Mouse (Mus musculus): ENCODE data around the gene Farp1. TPM values are rescaled to one million over a fixed set of nuclear protein-coding genes. Genes with fewer than 3 reads are reported as not detected.
A peak's percentile ranks its signal among the peaks of the same experiment; 100 is the strongest.

Farp1 gene
- polyA plus RNA-seq, 1 experiment from 2014 or later = 19.1 TPM

- Histone ChIP-seq H3K36me3 (ENCODE audit: control insufficient read depth, insufficient read depth, low read length) (no peaks in the 10 kb centered on the region), H3K9me3 (ENCODE audit: control insufficient read depth, low read length) (peaks cover 9% of the 10 kb centered on the region; the same call in 1 of the 2 replicates), H3K27ac (replicated peaks in 1 of 2; ENCODE audit: control insufficient read depth in 1 of 2, insufficient read depth in 1 of 2, low read depth in 2 of 2, low read length in 2 of 2) (peak overlapping the region; percentile 28 to 46; a peak in 2 of 4 replicates), H3K4me3 (ENCODE audit: control insufficient read depth in 1 of 2, insufficient read depth in 1 of 2, low read depth in 1 of 2, low read length in 2 of 2) (no peak overlapping the region), H3K4me1 (ENCODE audit: control insufficient read depth in 2 of 2, insufficient read depth in 2 of 2, low read length in 2 of 2) (peaks cover 10 to 16% of the 10 kb centered on the region in 2 experiments), H3K4me2 (ENCODE audit: low read length) (no peak overlapping the region; the same call in 1 of the 2 replicates), H3K9ac (ENCODE audit: low read length) (no peak overlapping the region; the same call in 1 of the 2 replicates), H3K27me3 (ENCODE audit: control insufficient read depth, insufficient read depth, low read length) (no peaks in the 10 kb centered on the region)
- ATAC-seq (ENCODE audit: insufficient number of reproducible peaks, insufficient read depth, low FRiP score, low read depth) = no peak
- WGBS = 63% methylated on average over 13 of the region's 13 CpGs
Observed at GRCm38 (mm10) chr14:121191739-121192138, 156.7 kb downstream of the Farp1 start.

GRCm38 (mm10) chr14:121192394-121192793 lies 157.4 kb downstream of the Farp1 start:
- H3K4me3 ChIP-seq (ENCODE audit: control insufficient read depth in 1 of 2, insufficient read depth in 1 of 2, low read depth in 1 of 2, low read length in 2 of 2) = no peak overlapping the region
- peaks cover 10 to 16% of the 10 kb centered on the region in 2 experiments for H3K4me1 ChIP-seq (ENCODE audit: control insufficient read depth in 2 of 2, insufficient read depth in 2 of 2, low read length in 2 of 2)
- no peaks in the 10 kb centered on the region for H3K36me3 ChIP-seq (ENCODE audit: control insufficient read depth, insufficient read depth, low read length)
- H3K27me3 ChIP-seq (ENCODE audit: control insufficient read depth, insufficient read depth, low read length) = no peaks in the 10 kb centered on the region
- ATAC-seq (ENCODE audit: insufficient number of reproducible peaks, insufficient read depth, low FRiP score, low read depth) = no peak
- H3K4me2 ChIP-seq (ENCODE audit: low read length) = no peak overlapping the region
- H3K27ac ChIP-seq (replicated peaks in 1 of 2; ENCODE audit: control insufficient read depth in 1 of 2, insufficient read depth in 1 of 2, low read depth in 2 of 2, low read length in 2 of 2) = no peak overlapping the region
- peaks cover 9% of the 10 kb centered on the region; the same call in 1 of the 2 replicates for H3K9me3 ChIP-seq (ENCODE audit: control insufficient read depth, low read length)
- WGBS = 78% methylated on average over 5 of the region's 5 CpGs
- H3K9ac ChIP-seq (ENCODE audit: low read length) = no peak overlapping the region

- no peak overlapping the region for H3K9ac ChIP-seq (ENCODE audit: low read length)
- H3K9me3 ChIP-seq (ENCODE audit: control insufficient read depth, low read length) = peaks cover 9% of the 10 kb centered on the region; the same call in 1 of the 2 replicates
- ATAC-seq (ENCODE audit: insufficient number of reproducible peaks, insufficient read depth, low FRiP score, low read depth) = no peak
- no peak overlapping the region for H3K4me2 ChIP-seq (ENCODE audit: low read length)
- no peaks in the 10 kb centered on the region for H3K27me3 ChIP-seq (ENCODE audit: control insufficient read depth, insufficient read depth, low read length)
- no peak overlapping the region for H3K4me3 ChIP-seq (ENCODE audit: control insufficient read depth in 1 of 2, insufficient read depth in 1 of 2, low read depth in 1 of 2, low read length in 2 of 2)
- no peaks in the 10 kb centered on the region for H3K36me3 ChIP-seq (ENCODE audit: control insufficient read depth, insufficient read depth, low read length)
- no peak overlapping the region for H3K27ac ChIP-seq (replicated peaks in 1 of 2; ENCODE audit: control insufficient read depth in 1 of 2, insufficient read depth in 1 of 2, low read depth in 2 of 2, low read length in 2 of 2)
- peaks cover 18 to 25% of the 10 kb centered on the region in 2 experiments for H3K4me1 ChIP-seq (ENCODE audit: control insufficient read depth in 2 of 2, insufficient read depth in 2 of 2, low read length in 2 of 2)
- WGBS = 71% methylated on average over 2 of the region's 2 CpGs
Observed at GRCm38 (mm10) chr14:121193981-121194380, 159.0 kb downstream of the Farp1 start.

- Histone ChIP-seq H3K9me3 (ENCODE audit: control insufficient read depth, low read length) (peaks cover 9% of the 10 kb centered on the region; the same call in 1 of the 2 replicates), H3K27me3 (ENCODE audit: control insufficient read depth, insufficient read depth, low read length) (no peaks in the 10 kb centered on the region), H3K4me2 (ENCODE audit: low read length) (peak overlapping the region; percentile 31; the same call in 1 of the 2 replicates), H3K9ac (ENCODE audit: low read length) (no peak overlapping the region), H3K4me3 (ENCODE audit: control insufficient read depth in 1 of 2, insufficient read depth in 1 of 2, low read depth in 1 of 2, low read length in 2 of 2) (no peak overlapping the region), H3K27ac (replicated peaks in 1 of 2; ENCODE audit: control insufficient read depth in 1 of 2, insufficient read depth in 1 of 2, low read depth in 2 of 2, low read length in 2 of 2) (peak overlapping the region; percentile 14 to 61; a peak in 3 of 4 replicates), H3K4me1 (ENCODE audit: control insufficient read depth in 2 of 2, insufficient read depth in 2 of 2, low read length in 2 of 2) (peaks cover 28 to 42% of the 10 kb centered on the region in 2 experiments), H3K36me3 (ENCODE audit: control insufficient read depth, insufficient read depth, low read length) (no peaks in the 10 kb centered on the region)
- 66% methylated on average over 14 of the region's 14 CpGs for WGBS
- no peak for ATAC-seq (ENCODE audit: insufficient number of reproducible peaks, insufficient read depth, low FRiP score, low read depth)
Observed at GRCm38 (mm10) chr14:121198915-121199572, 164.0 kb downstream of the Farp1 start.

- Histone ChIP-seq H3K4me1 (ENCODE audit: control insufficient read depth in 2 of 2, insufficient read depth in 2 of 2, low read length in 2 of 2) (peaks cover 28 to 42% of the 10 kb centered on the region in 2 experiments), H3K27me3 (ENCODE audit: control insufficient read depth, insufficient read depth, low read length) (no peaks in the 10 kb centered on the region), H3K4me3 (ENCODE audit: control insufficient read depth in 1 of 2, insufficient read depth in 1 of 2, low read depth in 1 of 2, low read length in 2 of 2) (no peak overlapping the region), H3K4me2 (ENCODE audit: low read length) (peak overlapping the region; percentile 31), H3K27ac (replicated peaks in 1 of 2; ENCODE audit: control insufficient read depth in 1 of 2, insufficient read depth in 1 of 2, low read depth in 2 of 2, low read length in 2 of 2) (peak overlapping the region; percentile 14 to 61; a peak in 2 of 4 replicates), H3K9ac (ENCODE audit: low read length) (no peak overlapping the region), H3K9me3 (ENCODE audit: control insufficient read depth, low read length) (peaks cover 9% of the 10 kb centered on the region; the same call in 1 of the 2 replicates), H3K36me3 (ENCODE audit: control insufficient read depth, insufficient read depth, low read length) (no peaks in the 10 kb centered on the region)
- peak; percentile 71 for ATAC-seq (ENCODE audit: insufficient number of reproducible peaks, insufficient read depth, low FRiP score, low read depth)
- whole genome bisulfite sequencing = 20% methylated on average over 8 of the region's 8 CpGs
Observed at GRCm38 (mm10) chr14:121199789-121200188, 164.8 kb downstream of the Farp1 start.

GRCm38 (mm10) chr14:121200353-121200752 lies 165.4 kb downstream of the Farp1 start:
- H3K4me3 ChIP-seq (ENCODE audit: control insufficient read depth in 1 of 2, insufficient read depth in 1 of 2, low read depth in 1 of 2, low read length in 2 of 2) = no peak overlapping the region
- H3K4me2 ChIP-seq (ENCODE audit: low read length) = peak overlapping the region; percentile 31
- H3K27me3 ChIP-seq (ENCODE audit: control insufficient read depth, insufficient read depth, low read length) = no peaks in the 10 kb centered on the region
- peak overlapping the region; percentile 47; the same call in 1 of the 2 replicates for H3K9ac ChIP-seq (ENCODE audit: low read length)
- no peak for ATAC-seq (ENCODE audit: insufficient number of reproducible peaks, insufficient read depth, low FRiP score, low read depth)
- no peaks in the 10 kb centered on the region for H3K36me3 ChIP-seq (ENCODE audit: control insufficient read depth, insufficient read depth, low read length)
- 62% methylated on average over 8 of the region's 8 CpGs for WGBS
- H3K9me3 ChIP-seq (ENCODE audit: control insufficient read depth, low read length) = peaks cover 6% of the 10 kb centered on the region; the same call in 1 of the 2 replicates
- peak overlapping the region in 1 of 2 experiments; percentile 61; a peak in 2 of 4 replicates for H3K27ac ChIP-seq (replicated peaks in 1 of 2; ENCODE audit: control insufficient read depth in 1 of 2, insufficient read depth in 1 of 2, low read depth in 2 of 2, low read length in 2 of 2)
- H3K4me1 ChIP-seq (ENCODE audit: control insufficient read depth in 2 of 2, insufficient read depth in 2 of 2, low read length in 2 of 2) = peaks cover 28 to 42% of the 10 kb centered on the region in 2 experiments

- H3K27ac ChIP-seq (replicated peaks in 1 of 2; ENCODE audit: control insufficient read depth in 1 of 2, insufficient read depth in 1 of 2, low read depth in 2 of 2, low read length in 2 of 2) = peak overlapping the region; percentile 8 to 45; a peak in 2 of 4 replicates
- 57% methylated on average over 6 of the region's 6 CpGs for WGBS
- peaks cover 28 to 42% of the 10 kb centered on the region in 2 experiments for H3K4me1 ChIP-seq (ENCODE audit: control insufficient read depth in 2 of 2, insufficient read depth in 2 of 2, low read length in 2 of 2)
- H3K36me3 ChIP-seq (ENCODE audit: control insufficient read depth, insufficient read depth, low read length) = no peaks in the 10 kb centered on the region
- ATAC-seq (ENCODE audit: insufficient number of reproducible peaks, insufficient read depth, low FRiP score, low read depth) = no peak
- H3K27me3 ChIP-seq (ENCODE audit: control insufficient read depth, insufficient read depth, low read length) = no peaks in the 10 kb centered on the region
- H3K9me3 ChIP-seq (ENCODE audit: control insufficient read depth, low read length) = 0 out of 2 replicates have a peak, but pooled peaks cover under 1% of the 10 kb centered on the region
- peak overlapping the region; percentile 47; the same call in 1 of the 2 replicates for H3K9ac ChIP-seq (ENCODE audit: low read length)
- H3K4me2 ChIP-seq (ENCODE audit: low read length) = no peak overlapping the region
- no peak overlapping the region for H3K4me3 ChIP-seq (ENCODE audit: control insufficient read depth in 1 of 2, insufficient read depth in 1 of 2, low read depth in 1 of 2, low read length in 2 of 2)
Observed at GRCm38 (mm10) chr14:121201178-121201577, 166.2 kb downstream of the Farp1 start.

Measured in heart, embryonic 14.5 days (tissue).